Mouse (Mus musculus): Measurements from ENCODE around the gene Ctr9. TPM values are rescaled to one million over a fixed set of nuclear protein-coding genes. Genes with fewer than 3 reads are reported as not detected.

Gene Ctr9
- polyA plus RNA-seq (2012; rRNA removed) = 31.3 and 33.1 TPM in 2 replicates

DNA sequence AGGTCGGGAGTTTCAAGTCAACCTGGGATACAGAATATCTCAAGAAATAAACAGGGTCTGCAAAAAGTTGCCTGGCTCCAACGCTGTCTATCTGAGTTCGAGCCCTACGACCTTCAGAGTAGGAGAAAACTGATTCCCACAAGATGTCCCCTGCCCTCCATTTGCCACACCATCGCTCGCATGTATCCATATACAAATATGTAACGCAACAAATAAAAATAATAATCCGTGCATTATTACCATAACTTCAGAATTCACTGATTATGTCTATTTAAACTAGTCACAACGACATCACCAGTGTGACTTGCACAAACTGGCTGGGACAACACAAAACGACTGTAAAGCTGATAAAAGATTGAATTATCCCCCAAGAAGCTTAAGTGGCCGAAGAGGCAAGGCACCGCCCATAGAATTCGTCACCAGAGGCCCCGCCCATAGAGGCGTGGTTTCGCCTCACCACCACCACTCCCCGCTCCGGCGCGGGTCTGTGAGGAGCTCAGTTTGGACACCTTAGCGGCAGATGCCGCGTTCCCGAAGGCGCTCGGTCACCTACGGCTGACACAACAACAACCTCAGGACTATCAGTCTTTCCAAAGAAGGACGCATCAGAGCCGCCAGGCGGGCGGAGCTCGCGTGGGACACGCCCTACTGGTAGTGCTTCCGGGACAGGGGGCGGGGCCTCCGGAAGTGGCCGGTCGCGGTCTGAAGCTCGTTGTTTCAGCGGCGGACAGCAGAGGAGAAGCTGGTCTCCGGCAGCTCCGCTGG is at the start of gene Ctr9:
Gene Ctr9, plus strand, starts transcription at position 671 of the 765 bp plus-strand sequence.
- peak; percentile 93 for DNase-seq (ENCODE audit: low spot score)

DNA sequence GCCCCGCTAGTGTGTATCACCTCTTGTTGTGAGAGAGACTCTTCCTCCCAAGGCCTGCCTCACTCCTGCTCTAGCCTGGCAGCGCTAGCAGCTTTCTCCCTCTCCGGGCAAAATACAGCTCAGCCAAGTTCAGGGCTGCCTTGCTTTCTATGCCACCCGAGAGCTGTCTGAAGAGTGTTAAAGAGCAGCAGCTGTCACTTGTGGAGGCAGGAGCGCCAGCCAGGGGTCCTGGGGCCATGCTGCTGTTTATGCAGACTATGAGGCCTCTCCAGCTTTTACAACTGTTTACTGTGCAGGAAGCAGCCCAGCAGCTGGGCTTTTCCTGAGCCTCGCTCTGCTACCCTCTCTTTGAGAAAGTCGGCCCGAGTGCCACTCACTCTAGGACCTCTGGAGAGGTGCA is 47.7 kb upstream of the Ctr9 start:
- no peak for DNase-seq (ENCODE audit: low spot score)

DNA sequence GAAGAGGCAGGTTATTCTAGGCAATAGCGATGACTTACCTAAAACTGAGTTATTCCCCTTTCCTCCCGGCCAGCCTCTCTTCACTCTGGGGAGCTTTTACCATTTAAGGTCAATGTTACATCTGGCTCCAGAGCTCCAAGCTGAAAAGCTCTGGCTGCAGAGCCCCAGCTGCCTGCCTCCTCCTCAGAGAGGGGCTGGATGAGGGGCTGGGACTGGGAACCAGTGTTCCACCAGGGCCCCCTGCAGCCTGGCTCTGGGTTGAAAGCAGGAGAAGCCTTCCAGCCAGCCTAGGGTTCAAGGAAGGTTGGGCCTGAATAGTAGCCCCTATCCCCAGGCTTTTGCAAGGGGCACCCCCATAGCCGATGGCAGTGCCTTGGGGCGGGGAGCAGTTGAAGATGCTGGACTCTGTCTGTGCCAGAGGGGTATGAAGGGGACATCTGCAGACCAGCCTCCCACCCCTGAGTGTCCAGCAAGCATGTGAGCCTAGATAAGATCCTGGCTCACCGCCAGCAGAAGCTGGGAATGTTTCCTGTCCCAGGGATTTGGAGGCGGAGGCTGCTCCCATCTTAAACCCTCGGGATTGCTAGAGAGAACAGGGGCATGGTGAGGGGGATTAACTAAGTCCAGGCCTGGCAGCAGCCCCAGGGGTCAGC is 46.6 kb upstream of the Ctr9 start, which contains the start of gene Mrvi1:
Gene Mrvi1, minus strand, starts transcription at position 409 of the 653 bp plus-strand sequence.
- peak; percentile 41 for DNase-seq (ENCODE audit: low spot score)

DNA sequence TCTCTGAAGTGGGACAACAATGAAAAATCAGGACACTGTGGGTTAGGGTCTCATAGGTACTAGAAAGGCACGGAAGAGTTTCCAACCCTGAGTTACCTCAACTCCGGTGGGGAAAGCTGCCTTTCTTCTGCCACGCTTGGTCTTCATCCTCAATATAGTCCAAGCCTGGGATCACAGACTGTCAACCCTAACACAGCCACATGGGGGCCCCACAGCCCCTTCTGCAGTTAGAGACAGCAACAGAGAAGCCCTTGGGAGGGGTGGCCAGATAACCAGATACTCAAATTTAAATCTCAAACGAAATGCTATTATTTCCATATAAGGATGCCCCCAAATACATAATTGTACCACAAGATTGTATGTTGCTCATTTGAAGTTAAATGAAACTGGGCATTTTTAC is 46.0 kb upstream of the Ctr9 start:
- DNase-seq (ENCODE audit: low spot score) = no peak

DNA sequence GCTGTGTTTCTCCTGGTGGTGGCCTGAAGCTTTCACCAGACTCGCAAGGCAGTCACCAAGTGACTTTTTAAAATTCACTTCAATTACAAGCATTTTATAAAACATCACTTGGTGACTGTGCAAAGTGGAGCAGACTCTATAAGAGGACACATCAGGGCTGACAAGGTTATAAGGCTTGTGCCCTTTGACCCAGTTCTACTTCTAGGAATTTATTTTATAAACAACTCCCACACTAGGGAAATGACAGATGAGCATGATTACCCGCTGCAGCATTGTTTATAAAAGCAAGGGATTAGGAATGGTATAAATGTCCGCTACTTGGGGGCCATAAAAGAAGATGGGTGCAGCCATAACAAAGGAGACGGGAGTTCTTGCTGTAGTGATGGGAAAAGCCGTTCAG is 45.1 kb upstream of the Ctr9 start:
- no peak for DNase-seq (ENCODE audit: low spot score)

DNA sequence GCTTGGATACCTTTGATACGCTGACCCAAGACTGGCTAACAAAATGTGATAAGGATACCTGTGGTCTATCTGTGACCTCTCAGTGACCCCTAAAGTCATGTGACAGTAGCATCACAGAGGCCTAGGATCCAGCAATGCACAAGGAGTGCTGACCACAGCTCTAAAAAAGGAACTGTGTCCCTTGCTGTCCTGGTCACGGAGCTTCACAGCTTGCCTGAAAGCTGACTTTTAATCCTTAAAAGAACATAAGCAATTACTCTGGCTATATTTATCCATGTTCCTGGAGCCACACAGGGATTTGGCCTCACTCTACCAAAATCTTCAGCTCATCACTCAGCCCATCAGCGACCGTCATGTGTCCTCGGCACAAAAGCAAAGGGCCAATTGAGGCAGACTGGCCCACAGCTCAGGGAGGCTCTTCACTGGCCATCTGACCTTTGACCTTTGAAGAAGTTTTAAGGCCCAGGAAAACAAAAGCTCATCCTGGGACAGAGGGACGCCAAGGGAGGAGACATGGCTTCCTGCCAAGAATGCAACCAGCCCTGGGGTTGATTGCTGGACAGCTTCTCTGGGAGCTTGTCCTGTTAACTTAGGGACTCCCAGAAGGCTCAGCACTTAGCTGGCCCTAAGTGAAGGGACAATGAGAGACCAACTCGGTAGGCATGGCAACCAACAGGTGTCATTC is 43.0 kb upstream of the Ctr9 start:
- peak; percentile 10 for DNase-seq (ENCODE audit: low spot score)

DNA sequence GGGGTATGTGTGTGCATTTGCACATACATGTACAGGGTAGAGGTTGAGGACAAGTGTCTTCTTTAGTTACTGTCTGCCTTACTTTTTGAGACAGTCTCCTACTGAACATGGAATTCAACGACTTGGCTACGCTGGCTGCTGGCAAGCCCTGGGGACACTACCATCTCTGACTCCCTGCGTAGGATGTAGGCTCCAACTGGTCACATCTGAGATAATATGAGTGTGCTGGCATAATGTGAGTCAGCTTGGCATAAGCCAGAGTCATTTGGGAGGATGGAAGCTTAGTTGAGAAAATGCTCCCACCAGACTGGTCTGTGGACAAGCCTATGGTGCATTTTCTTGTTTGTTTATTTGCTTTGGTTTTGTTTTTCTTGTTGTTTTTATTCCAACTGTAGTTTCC is 40.7 kb upstream of the Ctr9 start:
- DNase-seq (ENCODE audit: low spot score) = no peak

DNA sequence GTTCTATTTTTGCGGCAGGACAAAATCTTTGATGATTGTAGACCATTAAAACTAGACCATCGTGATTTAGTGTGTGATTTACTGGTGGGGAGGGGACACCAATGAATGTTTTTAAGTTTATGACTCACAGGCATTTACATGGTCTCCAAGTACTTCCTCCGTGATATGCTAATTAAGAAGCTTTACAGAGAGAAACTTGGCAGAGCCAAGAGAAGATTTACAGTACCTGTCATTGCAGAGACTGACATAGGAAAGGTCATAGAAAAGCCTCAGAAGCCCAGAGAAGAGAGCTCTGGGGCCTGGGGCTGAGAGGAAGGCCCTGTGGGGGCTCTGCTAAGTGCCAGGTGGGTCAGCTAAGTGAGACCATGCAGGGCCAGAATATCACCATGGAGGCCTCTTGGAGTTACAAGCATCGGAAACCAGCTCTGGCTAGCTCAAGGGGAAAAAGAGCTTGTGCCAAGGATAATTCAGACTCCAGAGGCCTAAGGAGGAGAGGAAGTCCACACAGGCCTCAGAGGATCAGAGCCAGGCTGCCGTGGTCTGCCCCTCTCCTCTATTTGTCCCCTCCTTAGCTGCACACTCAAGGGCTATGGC is 39.4 kb upstream of the Ctr9 start:
- no peak for DNase-seq (ENCODE audit: low spot score)

DNA sequence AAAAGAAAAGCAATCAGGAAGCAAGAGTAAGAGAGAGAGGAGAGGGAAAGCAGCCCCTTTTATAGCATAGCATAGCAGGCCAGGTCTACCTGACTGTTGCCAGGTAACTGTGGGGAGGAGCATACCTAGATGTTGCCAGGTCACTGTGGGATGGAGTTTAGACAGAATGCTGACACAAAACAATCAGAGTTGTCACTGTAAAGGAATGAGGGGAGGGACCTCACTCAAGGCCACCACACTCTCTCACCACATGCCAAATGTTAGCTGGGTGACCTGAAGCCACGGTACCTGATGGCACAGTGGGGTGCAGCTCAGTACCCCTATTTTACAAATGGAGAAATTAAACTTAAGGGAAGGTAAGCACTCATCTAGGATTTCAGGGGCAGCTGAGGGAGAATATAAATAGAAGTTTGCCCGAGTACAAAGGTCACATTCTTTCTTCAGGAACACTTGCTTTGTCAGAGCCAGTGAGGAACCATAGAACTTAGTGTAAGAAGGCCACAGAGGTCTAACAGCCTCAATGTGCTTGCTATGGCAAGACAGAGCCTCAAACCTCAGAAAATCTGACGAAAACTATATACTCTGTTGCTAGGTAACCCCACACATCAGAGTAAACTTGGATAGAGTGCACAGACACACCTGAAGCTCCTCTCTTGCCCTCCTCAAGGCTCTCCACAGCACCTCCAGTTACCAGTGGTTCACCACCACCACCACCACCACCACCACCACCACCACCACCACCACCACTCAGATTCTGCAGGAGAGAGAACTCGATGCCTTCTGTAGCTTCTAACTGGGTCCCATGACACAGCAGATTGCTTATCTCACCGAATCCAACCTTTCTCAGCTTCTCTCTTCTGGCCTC is 38.2 kb upstream of the Ctr9 start:
- no peak for DNase-seq (ENCODE audit: low spot score)

DNA sequence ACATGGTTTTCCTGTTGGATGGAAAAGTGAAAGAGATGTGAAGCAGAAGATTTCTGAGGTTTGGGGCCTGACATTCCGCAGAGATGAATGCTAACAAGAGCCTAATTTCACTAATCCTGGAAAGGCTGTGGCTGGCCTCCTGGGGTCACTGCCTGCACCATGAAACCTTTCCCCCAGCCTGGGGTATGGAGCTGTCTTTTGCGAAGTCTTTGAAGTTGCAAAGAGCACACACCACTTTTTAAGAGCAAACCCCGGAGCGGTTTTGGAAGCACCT is 37.6 kb upstream of the Ctr9 start:
- DNase-seq (ENCODE audit: low spot score) = no peak

DNA sequence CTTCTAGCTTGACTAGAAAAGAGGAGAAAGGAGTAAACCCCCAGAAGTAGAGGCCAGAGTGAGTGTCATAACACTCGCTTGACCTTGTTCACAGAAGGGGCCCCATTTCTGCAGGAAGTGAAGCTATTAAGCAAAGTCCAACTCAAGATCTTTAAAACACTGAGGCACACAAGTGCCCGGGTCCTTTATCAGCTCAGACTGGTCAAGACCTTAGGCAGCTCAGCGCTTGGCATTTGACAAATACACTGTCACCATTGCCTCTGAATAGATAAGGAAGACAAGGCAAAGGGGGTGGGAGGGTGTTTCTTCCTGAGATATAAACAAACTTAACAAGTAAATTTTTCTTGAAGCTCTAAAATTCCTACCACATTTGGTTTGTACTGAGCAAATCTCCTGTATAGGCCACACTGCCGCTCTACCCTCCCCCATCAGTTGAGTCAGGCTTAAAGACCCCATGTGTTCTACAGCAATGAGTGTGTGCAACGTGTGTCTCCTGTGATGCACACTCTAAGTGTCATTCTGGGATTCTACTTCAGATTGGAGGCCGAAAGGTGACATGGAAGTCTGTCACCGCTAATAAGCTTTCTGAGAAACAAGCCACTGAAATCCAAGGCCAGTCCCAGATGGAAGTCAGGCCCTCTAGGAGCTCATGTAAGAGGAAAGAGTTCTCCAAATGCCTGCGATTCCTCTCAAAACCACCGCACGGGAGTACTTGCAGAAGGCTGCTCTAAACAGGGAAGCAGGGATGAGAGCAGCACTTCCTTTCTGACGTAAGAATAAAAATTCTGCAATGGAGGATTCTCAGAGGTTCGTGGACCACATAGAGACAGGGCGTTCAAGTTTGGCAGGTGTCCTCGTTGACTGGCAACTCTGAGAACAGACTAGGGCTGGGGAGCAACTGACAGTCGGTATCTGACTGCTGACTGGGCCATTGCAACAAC is 29.6 kb upstream of the Ctr9 start:
- DNase-seq (ENCODE audit: low spot score) = no peak

DNA sequence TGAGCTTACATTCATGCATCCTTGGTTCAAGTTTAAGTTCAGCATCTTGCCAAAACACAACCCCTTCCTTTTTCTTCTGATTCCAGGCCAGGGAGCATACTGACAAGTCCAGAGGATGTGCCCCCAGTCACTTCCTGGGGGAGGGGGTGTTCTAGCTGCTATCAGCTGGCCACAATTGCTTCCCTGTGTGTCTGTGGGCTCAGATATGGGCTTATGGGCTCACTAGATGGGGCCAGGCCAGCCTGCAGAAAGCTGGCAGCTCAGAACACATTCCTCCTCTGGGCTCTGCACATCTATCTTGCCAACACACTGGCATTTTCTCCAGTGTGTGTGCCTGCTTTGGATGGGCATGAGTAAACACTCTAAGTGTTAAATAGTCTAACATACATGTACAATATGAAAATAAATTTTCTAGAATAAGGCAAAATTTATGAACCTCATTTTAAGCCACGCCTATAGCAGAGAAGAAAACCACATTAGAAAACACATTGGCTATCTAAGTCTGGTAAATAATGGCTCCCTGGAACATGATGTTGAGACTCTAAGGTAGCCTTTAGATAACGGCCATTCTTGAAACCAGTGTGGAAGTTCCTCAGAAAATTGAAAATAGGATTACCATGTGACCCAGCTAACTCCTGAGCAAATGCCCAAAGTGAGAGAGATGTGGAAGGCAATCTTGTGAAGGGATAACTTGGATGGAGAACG is 24.5 kb upstream of the Ctr9 start:
- no peak for DNase-seq (ENCODE audit: low spot score)

DNA sequence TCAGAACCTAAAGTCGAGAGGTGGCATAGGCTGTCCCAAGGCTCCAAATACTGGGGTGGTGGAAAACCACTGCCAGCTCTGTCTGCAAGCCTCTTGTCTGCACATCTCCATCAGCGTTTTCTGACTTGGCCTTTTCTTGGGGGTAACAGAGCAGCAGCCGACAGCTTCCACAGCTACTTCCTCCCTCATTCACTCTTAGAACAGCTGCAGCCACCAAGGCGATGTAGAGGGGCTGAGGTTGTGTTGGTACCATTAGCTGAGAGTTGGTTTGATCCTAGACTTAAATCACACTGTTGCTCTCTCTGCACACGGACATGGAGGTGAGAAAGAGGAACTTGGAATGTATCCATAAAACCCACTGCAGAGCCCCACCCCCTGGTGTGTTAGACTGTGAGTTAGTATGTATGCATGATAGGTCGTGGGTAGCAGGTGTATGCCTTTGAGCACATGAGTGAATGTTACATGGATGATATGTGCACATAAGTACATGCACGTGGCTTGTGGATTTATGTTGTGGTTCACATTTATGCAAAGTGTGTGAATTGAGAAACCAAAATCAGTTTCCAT is 14.6 kb upstream of the Ctr9 start:
- no peak for DNase-seq (ENCODE audit: low spot score)

DNA sequence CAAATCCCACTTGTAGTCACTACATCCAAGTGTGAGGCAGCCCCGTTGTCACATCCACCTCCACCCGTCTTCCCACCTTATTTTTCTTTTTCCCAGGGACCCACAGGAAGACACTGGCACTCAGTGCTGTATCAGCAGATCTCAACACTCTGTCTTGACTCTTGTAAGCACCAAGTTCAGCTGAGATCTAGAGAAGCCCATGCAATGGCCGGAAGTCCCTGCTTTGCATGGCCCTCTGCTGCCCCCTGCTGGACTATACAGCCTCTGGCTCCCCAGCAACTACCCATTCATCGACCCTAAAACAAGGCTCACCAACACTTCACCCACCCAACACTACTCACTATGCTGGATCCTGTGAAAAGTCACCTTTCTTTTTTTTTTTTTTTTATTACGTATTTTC is 13.9 kb upstream of the Ctr9 start:
- peak; percentile 67 for DNase-seq (ENCODE audit: low spot score)

DNA sequence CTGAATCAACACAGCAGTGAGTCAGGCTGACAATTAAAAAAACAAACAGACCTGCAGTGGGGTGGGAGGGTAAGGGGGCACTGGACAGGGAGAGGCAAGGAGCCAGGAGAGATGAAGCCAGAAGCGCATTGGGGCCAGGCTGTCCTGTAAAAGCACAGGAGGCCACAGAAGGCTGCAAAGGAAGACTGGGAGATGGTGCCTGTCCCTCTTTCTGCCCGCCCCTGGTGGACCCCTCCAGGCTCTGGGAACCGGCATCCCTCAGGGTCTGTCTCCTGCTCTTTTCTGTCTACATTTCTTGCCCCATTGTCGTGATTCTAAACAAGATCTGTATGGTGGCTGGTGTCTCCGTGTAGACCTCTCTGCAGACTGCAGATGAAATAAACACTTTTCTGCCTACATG is 13.0 kb upstream of the Ctr9 start:
- DNase-seq (ENCODE audit: low spot score) = no peak

DNA sequence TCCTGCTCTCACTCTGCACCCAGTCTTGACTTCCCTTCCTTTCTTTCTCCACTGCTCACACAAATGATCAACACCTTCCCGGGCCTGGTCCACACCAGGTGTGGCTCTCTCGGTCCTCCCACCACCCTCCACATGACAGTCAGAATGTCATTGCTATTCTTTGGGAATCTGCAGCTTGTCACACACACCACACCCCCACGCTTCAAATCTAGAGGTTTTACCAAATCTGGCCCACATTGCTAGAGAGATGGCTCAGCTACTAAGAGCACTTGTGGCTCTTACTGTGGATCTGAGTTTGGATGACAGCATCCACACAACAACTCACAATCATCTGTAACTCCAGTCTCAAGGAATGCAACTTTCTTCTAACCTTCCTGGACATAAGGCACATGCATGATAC is 11.8 kb upstream of the Ctr9 start:
- no peak for DNase-seq (ENCODE audit: low spot score)

DNA sequence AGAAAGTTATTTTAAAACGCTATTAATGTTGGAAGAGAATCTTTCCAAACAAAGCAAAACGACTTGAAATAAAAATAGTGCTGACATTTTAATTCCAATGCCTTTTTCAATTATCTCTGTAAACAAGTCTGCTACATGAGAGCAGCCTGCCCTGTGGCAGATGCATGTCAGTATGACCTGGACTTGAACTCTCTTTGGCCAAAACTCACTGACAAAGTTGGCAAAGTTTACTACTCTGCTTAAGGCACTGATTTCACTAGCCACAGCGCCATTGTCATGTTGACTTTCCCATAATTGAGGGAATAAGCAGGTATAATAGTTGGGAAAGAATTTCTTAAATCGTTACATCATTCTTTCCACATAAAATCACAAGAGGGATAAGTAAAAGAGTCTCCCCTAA is 7.9 kb upstream of the Ctr9 start:
- DNase-seq (ENCODE audit: low spot score) = no peak

DNA sequence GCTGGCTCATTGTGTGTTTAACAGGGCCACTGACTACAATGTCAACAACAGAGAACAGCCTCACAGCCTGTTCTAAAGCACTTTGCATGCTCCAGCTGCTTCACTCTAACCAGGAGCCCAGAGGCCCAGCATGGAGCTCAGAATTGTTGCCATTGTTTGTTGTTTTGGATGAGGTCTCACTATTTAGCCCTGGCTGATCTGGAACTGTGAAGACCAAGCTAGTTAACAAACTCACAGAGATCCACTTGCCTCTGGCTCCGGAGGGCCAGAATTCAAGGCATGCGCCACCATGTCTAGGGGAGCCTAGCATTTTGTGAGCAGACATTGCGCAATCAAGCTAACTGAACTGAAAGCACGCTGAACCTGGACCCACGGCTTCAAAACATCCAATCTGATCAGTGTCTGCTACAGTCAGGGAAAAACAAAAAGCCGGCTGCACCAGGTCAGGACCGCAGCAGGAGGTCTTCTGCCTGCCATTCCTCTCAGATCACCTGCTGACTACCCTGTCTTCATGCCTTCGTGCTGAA is 4.6 kb upstream of the Ctr9 start:
- DNase-seq (ENCODE audit: low spot score) = no peak

DNA sequence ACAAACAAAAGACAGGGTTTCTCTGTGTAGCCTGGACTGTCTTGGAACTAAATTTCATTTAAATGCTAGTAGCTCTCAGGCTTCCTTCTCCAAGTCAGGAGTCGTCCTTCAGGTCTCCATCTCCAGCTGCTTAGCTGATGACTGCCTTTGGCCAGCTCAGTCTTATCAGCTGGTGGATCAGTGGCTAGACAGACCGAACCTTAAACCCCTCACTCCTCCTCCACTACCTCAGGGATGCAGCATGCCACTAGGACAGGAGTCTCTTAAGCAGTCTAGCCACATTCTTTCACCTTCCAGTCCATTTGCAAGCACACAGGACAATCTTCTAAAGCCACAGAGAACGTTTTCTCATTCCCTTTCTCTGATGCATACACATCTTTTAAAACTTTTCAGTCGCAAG is 3.8 kb upstream of the Ctr9 start:
- no peak for DNase-seq (ENCODE audit: low spot score)
